Mouse (Mus musculus): ENCODE measurements around the gene Gm21870. TPM values are rescaled to one million over a fixed set of nuclear protein-coding genes. Genes with fewer than 3 reads are reported as not detected.
"Not testable (repeated sequence)": the region's sequence is repeated elsewhere in the genome, so short reads cannot be mapped to it uniquely, and the experiment has no call there.

Gene Gm21870
- not detected in 2 replicates for total RNA-seq (2012; rRNA removed)

GRCm38 (mm10) chrX:33986716-33987115, at the start of gene Gm21870:
Gm21870 (minus strand) TSS chrX:33986816.
- DNase-seq (ENCODE audit: low read depth, low spot score); H3K36me3 ChIP-seq (ENCODE audit: control insufficient read depth, insufficient read depth, low read length, poor library complexity, severe bottlenecking); H3K9ac ChIP-seq (ENCODE audit: insufficient read depth, low read depth, low read length, poor library complexity, severe bottlenecking); H3K27ac ChIP-seq (ENCODE audit: insufficient read depth, low read depth, low read length, poor library complexity, severe bottlenecking); in situ Hi-C loops (cut with MboI; ENCODE audit: low sequenced_read_pairs in 2 of 2, unreplicated experiment in 2 of 2); H3K4me3 ChIP-seq (ENCODE audit: insufficient read depth in 1 of 2, low read depth in 1 of 2, low read length in 2 of 2, poor library complexity in 1 of 2, severe bottlenecking in 1 of 2); H3K9me3 ChIP-seq (ENCODE audit: control insufficient read depth, insufficient read depth, low read depth, low read length); H3K4me1 ChIP-seq (ENCODE audit: control insufficient read depth in 2 of 2, insufficient read depth in 2 of 2, low read length in 2 of 2, poor library complexity in 1 of 2): not testable (repeated sequence)

- H3K36me3 ChIP-seq (ENCODE audit: control insufficient read depth, insufficient read depth, low read length, poor library complexity, severe bottlenecking); H3K9ac ChIP-seq (ENCODE audit: insufficient read depth, low read depth, low read length, poor library complexity, severe bottlenecking); H3K9me3 ChIP-seq (ENCODE audit: control insufficient read depth, insufficient read depth, low read depth, low read length); in situ Hi-C loops (cut with MboI; ENCODE audit: low sequenced_read_pairs in 2 of 2, unreplicated experiment in 2 of 2); H3K27ac ChIP-seq (ENCODE audit: insufficient read depth, low read depth, low read length, poor library complexity, severe bottlenecking); DNase-seq (ENCODE audit: low read depth, low spot score); H3K4me3 ChIP-seq (ENCODE audit: insufficient read depth in 1 of 2, low read depth in 1 of 2, low read length in 2 of 2, poor library complexity in 1 of 2, severe bottlenecking in 1 of 2); H3K4me1 ChIP-seq (ENCODE audit: control insufficient read depth in 2 of 2, insufficient read depth in 2 of 2, low read length in 2 of 2, poor library complexity in 1 of 2): not testable (repeated sequence)
These were observed 30.2 kb downstream of the Gm21870 start, which contains the start of gene Btbd35f6 for GRCm38 (mm10) chrX:33956440-33956839. Btbd35f6 (minus strand) TSS chrX:33956540.

Other genes with a start within 250 kb of the Gm21870 start
- gene Btbd35f6, start 30.3 kb downstream of the Gm21870 start, total RNA-seq (2012; rRNA removed) = not detected in 2 replicates
- not detected in 2 replicates for gene Btbd35f9, start 174.7 kb upstream of the Gm21870 start, total RNA-seq (2012; rRNA removed)